Mouse (Mus musculus): ENCODE results near the gene Khdrbs2. TPM values are rescaled to one million over a fixed set of nuclear protein-coding genes. Genes with fewer than 3 reads are reported as not detected.

Khdrbs2 gene
- polyA plus RNA-seq (2012; rRNA removed), result not detected in 2 replicates

- no peak for DNase-seq (ENCODE audit: low read depth)
These were observed at the start of gene Khdrbs2 for GRCm38 (mm10) chr1:32172506-32173239. Gene Khdrbs2, plus strand, starts transcription at chr1:32172714.

- DNase-seq (ENCODE audit: low read depth), result no peak
These were observed 2.1 kb downstream of the Khdrbs2 start for GRCm38 (mm10) chr1:32174566-32174965.

GRCm38 (mm10) chr1:32199664-32200260 is 27.2 kb downstream of the Khdrbs2 start:
- no peak for DNase-seq (ENCODE audit: low read depth)

GRCm38 (mm10) chr1:32248443-32248842 is 75.9 kb downstream of the Khdrbs2 start:
- DNase-seq (ENCODE audit: low read depth), result no peak

GRCm38 (mm10) chr1:32249602-32250001 is 77.1 kb downstream of the Khdrbs2 start:
- DNase-seq (ENCODE audit: low read depth), result no peak

DNA sequence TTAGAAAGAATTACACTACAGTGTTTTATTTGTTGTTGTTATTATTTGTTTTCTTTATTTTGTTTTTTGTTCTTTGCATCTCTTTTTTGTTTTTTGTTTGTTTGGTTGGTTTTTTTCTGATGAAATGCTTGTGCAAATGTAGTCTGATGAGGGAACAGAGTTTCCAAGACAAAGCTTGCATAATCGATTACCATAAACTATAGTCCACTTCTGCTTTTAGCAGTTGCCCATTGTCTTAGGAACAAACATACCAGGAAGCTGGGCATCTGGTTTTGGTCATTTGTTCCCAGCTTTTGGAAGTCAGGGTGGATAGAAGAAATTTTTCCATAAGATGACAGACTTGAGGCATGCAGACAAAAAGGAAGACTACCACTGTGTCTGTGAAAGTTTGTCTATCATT is 77.8 kb downstream of the Khdrbs2 start:
- DNase-seq (ENCODE audit: low read depth), result no peak

GRCm38 (mm10) chr1:32258942-32259341 is 86.4 kb downstream of the Khdrbs2 start:
- DNase-seq (ENCODE audit: low read depth), result no peak

DNA sequence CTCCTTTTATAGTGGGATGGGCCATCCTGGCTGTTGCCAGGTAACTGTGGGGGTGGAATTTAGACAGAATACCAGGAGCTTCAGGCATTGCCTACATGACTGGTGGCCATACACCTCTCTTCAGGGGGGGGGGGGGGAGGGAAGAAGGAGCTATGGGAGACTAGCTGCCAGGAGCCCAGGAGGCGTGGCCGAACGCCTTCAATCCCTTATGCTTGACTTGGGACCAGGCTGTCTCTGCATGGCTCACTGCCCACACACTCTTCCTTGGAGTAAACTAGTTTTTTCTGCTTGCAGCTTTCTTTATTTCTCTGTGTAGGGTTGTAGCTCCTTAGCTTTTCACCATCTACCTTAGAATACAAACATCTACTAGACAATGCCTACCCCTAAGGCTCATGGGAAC is 98.0 kb downstream of the Khdrbs2 start:
- DNase-seq (ENCODE audit: low read depth), result no peak

DNA sequence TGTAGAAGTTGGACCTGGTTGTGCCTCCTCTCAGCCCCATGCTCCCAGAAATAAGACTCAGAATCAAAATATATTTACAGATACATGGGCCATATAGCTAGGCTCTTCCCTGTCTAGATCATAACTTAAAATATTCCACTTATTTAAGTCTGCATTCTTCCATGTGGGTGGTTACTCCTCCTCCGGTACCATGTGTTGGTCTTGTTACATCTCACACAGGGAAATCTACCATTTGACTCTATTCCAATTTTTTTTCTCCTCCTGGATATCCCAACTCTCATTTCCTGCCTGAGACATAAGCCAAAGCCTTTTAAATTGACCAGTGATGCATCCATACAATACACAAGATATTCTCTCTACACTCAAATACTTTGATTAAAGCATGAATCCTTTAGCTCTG is 122.2 kb downstream of the Khdrbs2 start:
- no peak for DNase-seq (ENCODE audit: low read depth)

- DNase-seq (ENCODE audit: low read depth), result no peak
These were observed 128.9 kb downstream of the Khdrbs2 start for GRCm38 (mm10) chr1:32301391-32301790.

- no peak for DNase-seq (ENCODE audit: low read depth)
These were observed 136.6 kb downstream of the Khdrbs2 start for GRCm38 (mm10) chr1:32309074-32309473.

- DNase-seq (ENCODE audit: low read depth), result no peak
These were observed 137.1 kb downstream of the Khdrbs2 start for GRCm38 (mm10) chr1:32309637-32310036.

DNA sequence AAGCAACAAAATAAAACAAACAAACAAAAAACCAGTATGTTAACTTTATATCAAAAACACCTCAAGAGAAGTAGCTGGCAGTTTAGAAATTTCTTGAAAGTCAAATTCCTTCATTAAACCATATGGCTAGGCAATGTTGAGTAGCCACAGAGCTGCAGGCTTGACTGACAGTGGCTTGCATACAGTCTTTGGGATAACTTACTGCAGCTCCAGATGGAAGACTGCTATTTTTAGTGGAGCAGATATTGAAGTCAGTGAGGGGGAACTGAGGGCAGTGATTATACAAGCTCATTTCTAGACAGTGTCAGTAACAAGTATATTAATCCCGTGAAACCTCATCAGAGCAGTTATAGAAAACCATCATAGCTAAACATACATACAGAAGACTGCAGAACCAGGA is 166.6 kb downstream of the Khdrbs2 start:
- DNase-seq (ENCODE audit: low read depth), result no peak

DNA sequence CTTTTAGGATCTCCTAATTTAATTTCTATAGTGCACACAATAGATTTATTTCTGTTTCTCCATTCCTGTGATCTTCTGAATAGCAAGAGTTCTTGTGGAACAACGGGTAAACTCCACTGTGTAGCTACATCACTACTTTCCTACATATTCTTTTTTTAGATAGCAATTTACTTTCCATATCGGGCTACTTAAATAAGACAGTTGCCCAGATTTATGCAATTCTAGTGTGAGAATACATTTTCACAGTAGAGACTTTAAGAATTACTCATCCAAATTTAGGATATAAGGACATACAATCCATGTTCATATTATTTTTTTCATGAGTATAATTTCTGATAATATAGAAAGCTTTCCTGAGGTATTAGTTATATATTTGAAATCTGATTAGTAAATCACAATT is 175.0 kb downstream of the Khdrbs2 start:
- no peak for DNase-seq (ENCODE audit: low read depth)

- DNase-seq (ENCODE audit: low read depth), result no peak
These were observed 179.6 kb downstream of the Khdrbs2 start for GRCm38 (mm10) chr1:32352076-32352475.

GRCm38 (mm10) chr1:32363539-32363938 is 191.0 kb downstream of the Khdrbs2 start:
- no peak for DNase-seq (ENCODE audit: low read depth)

GRCm38 (mm10) chr1:32397553-32397952 is 225.0 kb downstream of the Khdrbs2 start:
- no peak for DNase-seq (ENCODE audit: low read depth)

DNA sequence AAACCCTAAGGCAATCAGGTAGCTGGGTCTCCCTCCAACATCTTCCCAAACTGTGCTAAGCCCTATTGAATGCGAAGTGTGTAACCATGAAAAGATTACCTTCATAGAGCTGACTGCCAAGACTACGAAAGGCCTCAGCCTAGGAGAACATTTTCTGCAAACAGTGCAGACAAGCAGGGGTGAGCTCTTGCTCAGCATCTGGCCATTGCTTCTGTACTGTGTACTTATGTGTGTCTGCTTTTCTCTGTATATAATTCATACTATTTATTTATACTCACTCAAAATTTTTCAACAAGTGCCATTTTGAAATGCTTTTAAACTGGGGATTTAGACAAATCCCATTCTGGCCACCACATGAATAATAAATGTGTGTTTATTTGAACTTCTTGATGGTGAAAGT is 235.1 kb downstream of the Khdrbs2 start:
- DNase-seq (ENCODE audit: low read depth), result no peak

GRCm38 (mm10) chr1:32428410-32428809 is 255.9 kb downstream of the Khdrbs2 start:
- no peak for DNase-seq (ENCODE audit: low read depth)

DNA sequence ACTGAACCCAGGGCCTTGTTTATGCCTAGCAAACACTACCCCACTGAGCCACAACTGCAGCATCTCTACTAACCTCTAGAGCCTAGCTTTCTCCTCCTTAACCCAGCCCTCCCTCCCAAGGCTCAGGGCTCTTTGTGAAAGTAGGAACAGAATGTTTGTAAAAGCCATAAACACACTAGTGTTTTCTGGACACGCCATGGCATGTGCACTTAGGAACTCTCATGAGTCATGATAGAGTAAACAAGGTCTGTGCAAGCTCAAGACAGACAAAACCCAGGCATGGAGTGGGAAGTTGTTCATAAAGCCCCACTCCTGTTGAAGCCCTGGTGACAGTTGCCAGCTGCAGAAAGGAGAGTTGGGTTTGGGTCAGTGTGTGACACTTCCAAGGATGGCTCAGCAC is 257.0 kb downstream of the Khdrbs2 start:
- DNase-seq (ENCODE audit: low read depth), result no peak

DNA sequence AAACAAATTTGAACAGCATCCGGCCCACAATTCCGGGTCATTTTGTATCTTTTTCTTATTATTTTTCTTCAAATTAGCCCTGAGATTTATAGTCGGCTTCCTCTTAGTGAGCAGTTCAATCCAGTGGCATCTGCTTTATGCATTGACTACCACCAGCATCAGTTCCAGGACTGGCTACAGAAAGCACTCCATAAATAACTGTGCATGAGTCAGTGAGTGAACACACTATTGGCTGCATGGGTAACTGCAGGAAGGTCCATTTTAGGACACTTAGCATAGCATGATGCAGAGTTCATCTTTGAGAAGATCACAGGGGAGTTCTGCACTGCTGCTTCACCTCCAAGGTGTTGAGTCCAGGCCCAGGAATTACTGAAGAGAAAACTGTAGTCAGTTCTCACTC is 258.0 kb downstream of the Khdrbs2 start:
- no peak for DNase-seq (ENCODE audit: low read depth)

- DNase-seq (ENCODE audit: low read depth), result no peak
These were observed 260.6 kb downstream of the Khdrbs2 start for GRCm38 (mm10) chr1:32433118-32433517.

DNA sequence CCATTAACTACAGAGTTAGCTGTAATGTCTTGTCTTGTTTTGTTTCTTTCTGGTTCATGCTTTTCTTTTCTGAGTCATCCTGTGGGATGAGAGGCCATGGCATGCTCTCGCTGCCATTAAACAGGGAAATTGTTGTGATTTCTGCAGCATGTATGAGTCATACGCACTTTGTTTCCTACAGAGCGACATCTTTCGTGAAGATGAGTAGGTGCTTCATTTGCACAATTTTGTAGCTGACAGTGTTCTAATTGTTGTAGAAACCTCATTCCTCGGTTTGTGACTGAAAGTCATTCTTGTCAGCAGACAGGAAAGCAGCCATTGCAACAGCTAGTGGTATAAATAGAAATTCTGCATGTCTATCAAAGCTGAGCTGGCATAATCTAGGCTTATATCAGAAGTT is 271.4 kb downstream of the Khdrbs2 start:
- no peak for DNase-seq (ENCODE audit: low read depth)

- no peak for DNase-seq (ENCODE audit: low read depth)
These were observed 290.6 kb downstream of the Khdrbs2 start for GRCm38 (mm10) chr1:32463103-32463516.

Data from gonadal fat pad, adult 2 months (tissue).